Mouse (Mus musculus): ENCODE results near the gene Klhl1.

GRCm38 (mm10) chr14:96362727-96363126, 156.2 kb downstream of the Klhl1 start:
- TF ChIP-seq CTCF (IDR thresholded peaks at IDR 0.05; ENCODE audit: borderline replicate concordance, insufficient read depth, low read length) (no peak), POLR2A (IDR thresholded peaks at IDR 0.05; ENCODE audit: low read depth, low read length) (no peak)
